Mouse (Mus musculus) small intestine, adult 2 months (tissue): ENCODE measurements around the gene Baiap2. TPM values are rescaled to one million over a fixed set of nuclear protein-coding genes. Genes with fewer than 3 reads are reported as not detected.

ENCODE experiments used
- H3K27ac ChIP-seq: fragments of 200-500 bp; 2 replicates; pipeline ENCODE4 v1.5.1; 2012; ENCODE audit warnings: low read depth, low read length, control low read depth, inconsistent platforms; ENCODE audit not compliant: insufficient read depth
- H3K27me3 ChIP-seq: fragments of 200-500 bp; 2 replicates; pipeline ENCODE4 v1.6.1; 2012; ENCODE audit warnings: mild to moderate bottlenecking, moderate library complexity, low read length, inconsistent platforms; ENCODE audit not compliant: control insufficient read depth, insufficient read depth
- H3K36me3 ChIP-seq: fragments of 200-500 bp; 2 replicates; pipeline ENCODE4 v1.6.1; 2012; ENCODE audit warnings: mild to moderate bottlenecking, low read length, control low read depth, inconsistent platforms; ENCODE audit not compliant: control insufficient read depth, insufficient read depth
- H3K4me1 ChIP-seq: fragments of 200-500 bp; 2 replicates; pipeline ENCODE4 v1.6.1; 2012; ENCODE audit warnings: low read length, inconsistent platforms, mixed read lengths; ENCODE audit not compliant: control insufficient read depth, insufficient read depth, insufficient read length
- H3K4me3 ChIP-seq: fragments of 200-500 bp; 2 replicates; pipeline ENCODE4 v1.5.1; 2012; ENCODE audit warnings: low read depth, mild to moderate bottlenecking, control low read depth, inconsistent platforms, low read length, moderate library complexity
- CTCF ChIP-seq: fragments of 200-500 bp; IDR thresholded peaks from 2 replicates; pipeline ENCODE4 v1.5.1; 2012; ENCODE audit warnings: low read depth, mild to moderate bottlenecking, control low read depth, inconsistent platforms, low read length, moderate library complexity, mixed read lengths; ENCODE audit not compliant: insufficient replicate concordance, insufficient read length; ENCODE audit errors: extremely low read depth
- POLR2A ChIP-seq: fragments of 200-500 bp; IDR thresholded peaks from 2 replicates; pipeline ENCODE4 v1.6.1; 2012; ENCODE audit warnings: low read depth, mild to moderate bottlenecking, control low read depth, inconsistent platforms, low read length, moderate library complexity
- WGBS: fragments of 180-500 bp; shearing (Covaris S2); methylation state at CpG from one replicate; pipeline ENCODE4 v1.1.7; 2018; 5-methylcytosine and 5-hydroxymethylcytosine counted together
- polyA plus RNA-seq: library from polyadenylated mRNA; depleted of rRNA; stranded (reverse); fragments of >200 nt; gene quantifications from 2 replicates; pipeline ENCODE4 v1.2.3, GENCODE M21; 2012

The Baiap2 gene
- polyA plus RNA-seq, 1 experiment: 10.7 TPM

- Histone ChIP-seq H3K36me3 (no peaks in the 10 kb centered on the region), H3K27me3 (no peaks in the 10 kb centered on the region), H3K4me1 (peaks cover 4% of the 10 kb centered on the region), H3K4me3 (no peak overlapping the region), H3K27ac (no peak overlapping the region)
- TF ChIP-seq CTCF: no peak
- WGBS: 42% methylated on average over 10 of the region's 10 CpGs
Observed at GRCm38 (mm10) chr11:119989115-119989564, 46.6 kb downstream of the Baiap2 start.

GRCm38 (mm10) chr11:119990658-119991337, 48.2 kb downstream of the Baiap2 start:
- no peak overlapping the region for H3K27ac ChIP-seq
- H3K27me3 ChIP-seq: no peaks in the 10 kb centered on the region
- H3K36me3 ChIP-seq: no peaks in the 10 kb centered on the region
- H3K4me1 ChIP-seq: peaks cover 4% of the 10 kb centered on the region
- peak overlapping the region; percentile 22; the same call in 1 of the 2 replicates for H3K4me3 ChIP-seq
- no peak for TF ChIP-seq CTCF
- TF ChIP-seq POLR2A: no peak
- 69% methylated on average over 10 of the region's 10 CpGs for WGBS

GRCm38 (mm10) chr11:119991338-119991678, 48.7 kb downstream of the Baiap2 start:
- Histone ChIP-seq H3K27ac (no peak overlapping the region), H3K27me3 (no peaks in the 10 kb centered on the region), H3K4me3 (peak overlapping the region; percentile 22; the same call in 1 of the 2 replicates), H3K36me3 (no peaks in the 10 kb centered on the region), H3K4me1 (peaks cover 4% of the 10 kb centered on the region)
- TF ChIP-seq CTCF (peak; percentile 96), POLR2A (no peak)
- WGBS: 5% methylated on average over 10 of the region's 10 CpGs

GRCm38 (mm10) chr11:119997351-119997750, 54.8 kb downstream of the Baiap2 start:
- no peak for TF ChIP-seq POLR2A
- TF ChIP-seq CTCF: no peak
- Histone ChIP-seq H3K4me1 (no peaks in the 10 kb centered on the region), H3K36me3 (no peaks in the 10 kb centered on the region; the same call in 1 of the 2 replicates), H3K4me3 (no peak overlapping the region), H3K27me3 (no peaks in the 10 kb centered on the region), H3K27ac (no peak overlapping the region)
- 87% methylated on average over 16 of the region's 16 CpGs for WGBS

- H3K27ac ChIP-seq: no peak overlapping the region
- H3K36me3 ChIP-seq: no peaks in the 10 kb centered on the region; the same call in 1 of the 2 replicates
- 88% methylated on average over 5 of the region's 5 CpGs for WGBS
- no peaks in the 10 kb centered on the region for H3K27me3 ChIP-seq
- H3K4me3 ChIP-seq: no peak overlapping the region
- no peak for TF ChIP-seq CTCF
- no peaks in the 10 kb centered on the region for H3K4me1 ChIP-seq
Observed at GRCm38 (mm10) chr11:120002041-120002440, 59.5 kb downstream of the Baiap2 start.

GRCm38 (mm10) chr11:120002634-120003220, 60.2 kb downstream of the Baiap2 start:
- Histone ChIP-seq H3K27me3 (no peaks in the 10 kb centered on the region), H3K4me1 (no peaks in the 10 kb centered on the region), H3K27ac (no peak overlapping the region), H3K4me3 (no peak overlapping the region), H3K36me3 (no peaks in the 10 kb centered on the region)
- TF ChIP-seq CTCF (no peak), POLR2A (no peak)
- 93% methylated on average over 7 of the region's 7 CpGs for WGBS

- Histone ChIP-seq H3K4me1 (no peaks in the 10 kb centered on the region), H3K27ac (no peak overlapping the region), H3K4me3 (no peak overlapping the region), H3K27me3 (no peaks in the 10 kb centered on the region), H3K36me3 (no peaks in the 10 kb centered on the region)
- WGBS: 84% methylated on average over 18 of the region's 18 CpGs
- TF ChIP-seq POLR2A (no peak), CTCF (no peak)
Observed at GRCm38 (mm10) chr11:120005434-120006317, 63.1 kb downstream of the Baiap2 start.
